Mouse (Mus musculus) olfactory bulb, adult 2 months (tissue): ENCODE data around the gene Cflar.

ENCODE experiments used
- CTCF ChIP-seq: fragments of 200-500 bp; IDR thresholded peaks from 2 replicates; pipeline ENCODE4 v1.5.1; 2012; ENCODE audit warnings: low read depth, mild to moderate bottlenecking, low read length, moderate library complexity; ENCODE audit not compliant: insufficient read depth
- POLR2A ChIP-seq: fragments of 200-500 bp; IDR thresholded peaks from 2 replicates; pipeline ENCODE4 v1.6.1; 2012; ENCODE audit warnings: mild to moderate bottlenecking, low read depth, low read length, moderate library complexity; ENCODE audit not compliant: insufficient read depth

GRCm38 (mm10) chr1:58744645-58745044, 33.3 kb downstream of the Cflar start:
- TF ChIP-seq POLR2A = no peak
- TF ChIP-seq CTCF = no peak
